Mouse (Mus musculus): ENCODE measurements around the gene Mcur1. TPM values are rescaled to one million over a fixed set of nuclear protein-coding genes. Genes with fewer than 3 reads are reported as not detected.

The Mcur1 gene
- polyA plus RNA-seq (2014; fragmentation: Nextera tagmentation; extraction: Ambion mirVana) = 14.5 and 15.5 TPM in 2 replicates

DNA sequence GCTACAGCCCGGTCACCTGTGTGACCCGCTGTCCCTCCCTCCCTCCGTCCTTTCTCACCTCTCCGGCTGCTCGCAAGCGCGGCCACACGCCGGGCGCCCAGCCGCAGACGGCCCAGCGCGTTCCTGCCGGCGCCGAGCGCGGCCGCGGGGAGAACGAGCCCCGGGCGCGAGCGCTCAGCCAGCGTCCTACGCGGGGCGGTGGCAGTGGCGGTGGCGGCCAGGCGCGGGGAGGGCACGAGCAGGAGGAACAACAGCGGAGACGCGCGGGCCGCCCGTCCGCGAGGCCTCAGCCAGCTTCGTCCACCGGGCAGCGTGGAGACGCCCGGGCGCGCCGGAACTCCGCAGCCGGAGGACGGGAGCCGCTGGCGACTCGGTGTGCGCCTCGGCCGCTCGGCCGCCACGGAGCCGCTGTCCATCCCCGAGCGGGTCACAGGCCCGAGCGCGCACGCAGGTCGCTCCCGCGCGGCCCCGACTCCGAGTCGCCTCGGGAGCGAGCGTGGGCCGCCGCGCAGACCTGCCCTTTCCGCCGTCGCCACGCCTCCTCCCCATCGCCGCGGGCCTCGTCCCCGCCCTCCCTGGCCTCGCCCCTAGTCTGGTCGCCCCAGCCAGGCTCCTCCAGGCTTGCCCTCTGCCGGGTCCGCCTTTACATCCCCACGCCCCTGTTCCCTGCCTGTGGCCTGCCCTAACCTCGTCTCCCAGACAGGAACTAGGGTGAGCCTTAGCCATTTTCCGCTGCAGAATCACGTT is at the start of gene Mcur1:
Gene Mcur1, minus strand, starts transcription at position 481 of the 747 bp plus-strand sequence.
- Histone ChIP-seq H3K4me3 (ENCODE audit: low read depth, low read length) (peak within 1 kb of the TSS; percentile 78), H3K9me3 (ENCODE audit: control insufficient read depth, low read length) (no peaks in the 10 kb centered on the region), H3K4me2 (ENCODE audit: low read depth, low read length) (peak within 1 kb of the TSS; percentile 87), H3K4me1 (ENCODE audit: control insufficient read depth, insufficient read depth, low read length) (peaks cover 9% of the 10 kb centered on the region; the same call in 1 of the 2 replicates), H3K36me3 (ENCODE audit: control insufficient read depth, insufficient read depth, low read length) (no peaks in the 10 kb centered on the region), H3K9ac (ENCODE audit: low read depth, low read length) (peak within 1 kb of the TSS; percentile 89), H3K27ac (replicated peaks; ENCODE audit: low read depth, low read length) (peak within 1 kb of the TSS; percentile 83), H3K27me3 (replicated peaks; ENCODE audit: control insufficient read depth, insufficient read depth, low read length) (no peaks in the 10 kb centered on the region)
- peak; percentile 94 for DNase-seq (ENCODE audit: low spot score)
- WGBS = under 1% methylated on average over 31 of the region's 100 CpGs
- peak; percentile 96 for ATAC-seq (ENCODE audit: low read depth)

DNA sequence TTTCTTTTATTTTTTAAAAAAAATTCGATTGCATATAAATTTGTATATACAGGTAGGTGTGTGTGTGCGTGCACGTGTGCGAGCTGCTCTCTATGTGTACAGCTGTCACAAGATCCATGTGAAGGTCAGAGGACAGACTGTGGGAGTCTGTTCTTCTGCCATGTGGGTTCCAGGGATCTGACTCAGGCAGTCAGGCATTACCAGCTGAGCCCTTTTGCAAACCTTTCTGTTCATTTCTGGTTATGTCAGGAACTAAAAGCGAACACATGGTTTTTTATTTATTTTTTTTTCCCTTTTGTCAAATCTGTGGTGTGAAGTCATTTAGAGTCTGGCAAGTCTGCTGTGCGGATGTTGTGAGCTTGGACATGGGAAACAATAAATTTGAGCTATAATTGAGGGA is 48.9 kb upstream of the Mcur1 start:
- Histone ChIP-seq H3K27me3 (replicated peaks; ENCODE audit: control insufficient read depth, insufficient read depth, low read length) (no peaks in the 10 kb centered on the region), H3K4me1 (ENCODE audit: control insufficient read depth, insufficient read depth, low read length) (peaks cover 6% of the 10 kb centered on the region; the same call in 1 of the 2 replicates), H3K27ac (replicated peaks; ENCODE audit: low read depth, low read length) (no peak overlapping the region), H3K4me2 (ENCODE audit: low read depth, low read length) (no peak overlapping the region), H3K9me3 (ENCODE audit: control insufficient read depth, low read length) (no peaks in the 10 kb centered on the region), H3K9ac (ENCODE audit: low read depth, low read length) (no peak overlapping the region), H3K36me3 (ENCODE audit: control insufficient read depth, insufficient read depth, low read length) (no peaks in the 10 kb centered on the region), H3K4me3 (ENCODE audit: low read depth, low read length) (no peak overlapping the region)
- ATAC-seq (ENCODE audit: low read depth) (no peak), DNase-seq (ENCODE audit: low spot score) (no peak)
- 57% methylated on average over 6 of the region's 6 CpGs for WGBS

DNA sequence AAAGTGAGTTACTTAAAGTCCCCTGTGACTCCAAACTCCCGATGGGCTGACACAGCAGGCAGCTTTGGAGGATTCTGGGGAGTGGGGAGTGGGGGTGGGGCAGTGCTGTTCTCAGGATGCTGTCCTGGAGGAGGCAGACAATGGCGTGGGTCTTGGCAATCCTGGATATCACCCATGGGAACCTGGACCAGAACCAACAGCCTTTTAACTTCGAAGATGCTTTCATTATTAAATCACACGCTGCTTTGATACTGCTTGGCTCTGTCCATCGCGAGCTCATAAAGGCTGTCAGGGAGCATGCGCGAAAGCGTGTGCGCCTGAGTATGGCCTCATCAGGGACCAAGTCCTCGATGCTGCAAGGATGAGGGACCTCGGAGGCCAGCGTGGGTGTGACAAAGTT is 43.1 kb upstream of the Mcur1 start:
- DNase-seq (ENCODE audit: low spot score) (peak; percentile 51), ATAC-seq (ENCODE audit: low read depth) (0 out of 2 replicates have a peak, but pooled peaks have one; percentile 44)
- Histone ChIP-seq H3K9ac (ENCODE audit: low read depth, low read length) (no peak overlapping the region), H3K4me1 (ENCODE audit: control insufficient read depth, insufficient read depth, low read length) (no peaks in the 10 kb centered on the region), H3K9me3 (ENCODE audit: control insufficient read depth, low read length) (no peaks in the 10 kb centered on the region), H3K27me3 (replicated peaks; ENCODE audit: control insufficient read depth, insufficient read depth, low read length) (no peaks in the 10 kb centered on the region), H3K4me2 (ENCODE audit: low read depth, low read length) (no peak overlapping the region), H3K36me3 (ENCODE audit: control insufficient read depth, insufficient read depth, low read length) (no peaks in the 10 kb centered on the region), H3K4me3 (ENCODE audit: low read depth, low read length) (no peak overlapping the region), H3K27ac (replicated peaks; ENCODE audit: low read depth, low read length) (no peak overlapping the region)
- 67% methylated on average over 13 of the region's 13 CpGs for WGBS

DNA sequence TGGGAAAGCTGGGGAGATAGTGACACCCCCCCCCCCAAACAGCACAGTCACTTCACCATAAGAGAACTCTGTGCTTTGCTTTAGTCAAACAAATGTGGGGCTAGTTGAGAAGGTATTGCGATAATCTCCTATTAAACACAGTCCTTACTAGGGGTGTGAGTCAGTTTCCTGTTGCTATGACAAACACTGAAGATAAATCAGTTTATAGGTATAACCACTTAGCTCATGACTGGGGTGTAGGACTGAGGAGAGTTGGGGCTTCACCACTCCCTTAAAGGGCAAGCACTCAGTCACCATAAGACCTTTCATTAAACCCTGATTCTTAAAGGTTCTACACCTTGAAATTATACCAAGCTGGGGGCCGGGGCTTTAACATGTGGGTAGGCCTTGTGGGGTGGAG is 42.4 kb upstream of the Mcur1 start:
- ATAC-seq (ENCODE audit: low read depth) (no peak), DNase-seq (ENCODE audit: low spot score) (no peak)
- Histone ChIP-seq H3K27ac (replicated peaks; ENCODE audit: low read depth, low read length) (no peak overlapping the region), H3K9me3 (ENCODE audit: control insufficient read depth, low read length) (no peaks in the 10 kb centered on the region), H3K9ac (ENCODE audit: low read depth, low read length) (no peak overlapping the region), H3K36me3 (ENCODE audit: control insufficient read depth, insufficient read depth, low read length) (no peaks in the 10 kb centered on the region), H3K4me3 (ENCODE audit: low read depth, low read length) (no peak overlapping the region), H3K4me1 (ENCODE audit: control insufficient read depth, insufficient read depth, low read length) (no peaks in the 10 kb centered on the region), H3K4me2 (ENCODE audit: low read depth, low read length) (no peak overlapping the region), H3K27me3 (replicated peaks; ENCODE audit: control insufficient read depth, insufficient read depth, low read length) (no peaks in the 10 kb centered on the region)
- 95% methylated on average over 2 of the region's 2 CpGs for WGBS

DNA sequence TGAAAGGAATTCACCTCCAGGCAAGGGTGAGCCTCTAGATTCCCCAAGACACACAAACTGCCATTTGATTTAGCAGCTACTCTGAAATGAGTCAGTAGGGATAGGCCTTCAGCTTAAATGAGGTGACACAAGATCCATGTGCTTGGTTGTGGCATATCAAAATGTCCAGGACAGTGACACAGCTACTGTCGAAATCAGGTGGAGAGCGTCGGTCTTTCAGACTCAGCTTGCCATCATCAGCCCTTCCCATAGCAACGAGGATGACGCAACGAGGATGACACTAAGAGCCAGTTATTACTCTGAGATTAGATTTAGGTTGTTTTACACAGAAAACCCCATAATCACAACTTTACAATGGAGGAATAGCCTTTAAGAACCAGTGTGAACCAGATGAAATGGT is 41.0 kb upstream of the Mcur1 start:
- no peak for DNase-seq (ENCODE audit: low spot score)
- WGBS = 89% methylated on average over 6 of the region's 6 CpGs
- H3K9me3 ChIP-seq (ENCODE audit: control insufficient read depth, low read length) = no peaks in the 10 kb centered on the region

DNA sequence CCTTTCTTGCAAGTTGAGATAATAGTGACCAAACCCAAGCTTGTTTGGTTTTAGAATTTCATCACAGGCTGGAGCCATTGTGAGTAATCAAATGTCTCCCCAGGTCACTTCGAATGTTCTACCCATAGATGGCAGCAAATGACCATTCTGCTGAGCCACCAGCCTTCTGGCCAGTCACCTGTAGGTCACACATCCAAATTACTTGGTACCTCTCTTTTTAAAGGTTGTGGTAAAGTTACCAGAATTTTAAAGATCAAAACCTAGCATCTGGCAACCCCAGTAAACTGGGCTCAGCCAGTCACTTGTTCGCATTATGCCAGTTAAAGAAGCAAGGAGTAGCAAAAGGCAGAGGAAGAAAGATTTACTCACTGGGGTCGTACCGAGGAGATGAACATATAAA is 35.9 kb upstream of the Mcur1 start:
- DNase-seq (ENCODE audit: low spot score) = peak; percentile 61
- H3K4me2 ChIP-seq (ENCODE audit: low read depth, low read length) = no peak overlapping the region
- WGBS = 64% methylated on average over 4 of the region's 4 CpGs

More for the DNA sequence above, 41.0 kb upstream of the Mcur1 start:
- no peak overlapping the region for H3K27ac ChIP-seq (replicated peaks; ENCODE audit: low read depth, low read length)
- H3K36me3 ChIP-seq (ENCODE audit: control insufficient read depth, insufficient read depth, low read length) = no peaks in the 10 kb centered on the region
- no peak overlapping the region for H3K9ac ChIP-seq (ENCODE audit: low read depth, low read length)
- no peak overlapping the region for H3K4me3 ChIP-seq (ENCODE audit: low read depth, low read length)
- no peaks in the 10 kb centered on the region for H3K4me1 ChIP-seq (ENCODE audit: control insufficient read depth, insufficient read depth, low read length)
- no peak overlapping the region for H3K4me2 ChIP-seq (ENCODE audit: low read depth, low read length)
- no peaks in the 10 kb centered on the region for H3K27me3 ChIP-seq (replicated peaks; ENCODE audit: control insufficient read depth, insufficient read depth, low read length)
- ATAC-seq (ENCODE audit: low read depth) = no peak

DNA sequence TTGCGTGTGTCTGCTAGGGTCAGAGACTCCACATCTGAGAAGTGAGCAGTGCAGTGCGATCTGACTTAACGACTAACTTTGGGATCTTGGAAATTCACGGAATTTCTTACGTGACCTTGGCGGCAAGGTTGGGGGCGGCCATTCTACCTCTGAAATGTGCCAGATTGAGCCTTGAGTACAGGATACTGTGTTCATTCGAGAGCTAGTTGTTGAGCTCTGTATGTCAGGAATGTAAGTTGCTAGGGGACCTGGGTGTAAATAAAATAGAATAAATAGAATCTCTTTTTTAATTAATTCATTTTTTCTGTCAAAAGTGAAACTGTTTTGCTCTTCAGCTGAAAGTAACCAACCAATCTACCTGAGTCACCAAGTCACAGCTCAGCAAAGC is 32.7 kb upstream of the Mcur1 start:
- WGBS = 68% methylated on average over 8 of the region's 8 CpGs
- no peak overlapping the region for H3K27ac ChIP-seq (replicated peaks; ENCODE audit: low read depth, low read length)
- no peak overlapping the region for H3K4me2 ChIP-seq (ENCODE audit: low read depth, low read length)
- no peaks in the 10 kb centered on the region for H3K9me3 ChIP-seq (ENCODE audit: control insufficient read depth, low read length)
- H3K4me3 ChIP-seq (ENCODE audit: low read depth, low read length) = no peak overlapping the region
- ATAC-seq (ENCODE audit: low read depth) = no peak
- DNase-seq (ENCODE audit: low spot score) = no peak
- H3K27me3 ChIP-seq (replicated peaks; ENCODE audit: control insufficient read depth, insufficient read depth, low read length) = no peaks in the 10 kb centered on the region; the same call in 1 of the 2 replicates
- no peak overlapping the region for H3K9ac ChIP-seq (ENCODE audit: low read depth, low read length)
- H3K4me1 ChIP-seq (ENCODE audit: control insufficient read depth, insufficient read depth, low read length) = peaks cover 8% of the 10 kb centered on the region; the same call in 1 of the 2 replicates
- no peaks in the 10 kb centered on the region for H3K36me3 ChIP-seq (ENCODE audit: control insufficient read depth, insufficient read depth, low read length)

More for the DNA sequence above, 35.9 kb upstream of the Mcur1 start:
- H3K36me3 ChIP-seq (ENCODE audit: control insufficient read depth, insufficient read depth, low read length) = no peaks in the 10 kb centered on the region
- H3K27me3 ChIP-seq (replicated peaks; ENCODE audit: control insufficient read depth, insufficient read depth, low read length) = no peaks in the 10 kb centered on the region; the same call in 1 of the 2 replicates
- no peak overlapping the region for H3K9ac ChIP-seq (ENCODE audit: low read depth, low read length)
- H3K27ac ChIP-seq (replicated peaks; ENCODE audit: low read depth, low read length) = no peak overlapping the region
- H3K4me3 ChIP-seq (ENCODE audit: low read depth, low read length) = no peak overlapping the region
- H3K9me3 ChIP-seq (ENCODE audit: control insufficient read depth, low read length) = no peaks in the 10 kb centered on the region
- H3K4me1 ChIP-seq (ENCODE audit: control insufficient read depth, insufficient read depth, low read length) = no peaks in the 10 kb centered on the region
- ATAC-seq (ENCODE audit: low read depth) = no peak

DNA sequence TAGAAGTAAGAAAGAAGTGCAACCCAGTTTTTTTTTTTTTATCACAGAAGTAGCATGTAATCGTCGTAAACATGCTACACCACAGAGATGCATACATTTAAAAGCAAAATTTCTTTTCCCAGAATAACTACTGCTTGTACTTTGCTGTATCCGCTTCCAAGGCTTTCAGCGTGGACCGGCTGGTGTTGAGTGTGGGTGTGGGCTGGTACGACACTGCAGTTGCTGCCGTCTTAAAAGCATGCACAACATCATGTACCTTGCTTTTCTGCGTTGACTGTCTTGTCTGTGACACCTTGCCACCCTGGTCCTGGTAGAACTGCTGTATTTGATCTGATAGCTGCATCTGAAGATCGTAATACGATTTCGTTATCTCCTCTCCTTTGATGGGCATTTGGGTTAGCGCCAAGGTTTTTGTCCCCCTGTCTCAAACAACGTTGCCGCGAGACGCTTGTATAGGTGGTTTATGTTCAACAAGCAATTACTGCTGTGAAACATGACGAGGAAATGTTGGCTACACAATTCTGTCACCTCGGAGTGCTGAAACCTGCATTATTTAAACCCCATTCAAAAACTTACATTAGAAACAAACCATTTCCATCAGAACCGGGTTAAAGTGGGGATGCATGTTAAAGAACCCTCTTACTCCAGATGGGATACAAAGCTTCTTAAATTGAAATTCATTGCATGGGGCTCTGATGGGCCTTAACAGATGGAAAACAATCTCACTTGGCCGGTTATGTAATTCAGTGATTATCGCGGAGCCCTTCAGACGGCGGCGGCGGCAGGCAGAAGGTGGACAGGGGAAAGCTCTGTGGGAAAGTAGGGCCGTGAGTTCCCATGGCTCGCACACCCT is 32.1 kb upstream of the Mcur1 start:
- DNase-seq (ENCODE audit: low spot score) = no peak
- 67% methylated on average over 28 of the region's 28 CpGs for WGBS
- ATAC-seq (ENCODE audit: low read depth) = no peak

More for the DNA sequence above, 32.1 kb upstream of the Mcur1 start:
- Histone ChIP-seq H3K4me3 (ENCODE audit: low read depth, low read length) (no peak overlapping the region), H3K9ac (ENCODE audit: low read depth, low read length) (no peak overlapping the region), H3K27me3 (replicated peaks; ENCODE audit: control insufficient read depth, insufficient read depth, low read length) (no peaks in the 10 kb centered on the region; the same call in 1 of the 2 replicates), H3K9me3 (ENCODE audit: control insufficient read depth, low read length) (no peaks in the 10 kb centered on the region), H3K36me3 (ENCODE audit: control insufficient read depth, insufficient read depth, low read length) (no peaks in the 10 kb centered on the region), H3K4me1 (ENCODE audit: control insufficient read depth, insufficient read depth, low read length) (peaks cover 8% of the 10 kb centered on the region; the same call in 1 of the 2 replicates), H3K27ac (replicated peaks; ENCODE audit: low read depth, low read length) (no peak overlapping the region), H3K4me2 (ENCODE audit: low read depth, low read length) (no peak overlapping the region)
